Mouse (Mus musculus) ES-Bruce4 (cell line): ENCODE results near the gene Disc1.

Source experiments
- CTCF ChIP-seq: IDR thresholded peaks from one replicate; pipeline ENCODE4 v1.8.1; 2011; ENCODE audit warnings: low read depth, low read length
- EP300 ChIP-seq: IDR thresholded peaks from 2 replicates; pipeline ENCODE4 v1.6.1; 2011; ENCODE audit warnings: low read depth, low read length; ENCODE audit not compliant: insufficient read depth
- POLR2A ChIP-seq: IDR thresholded peaks from one replicate; pipeline ENCODE4 v1.8.1; 2011; ENCODE audit warnings: low read length; ENCODE audit not compliant: insufficient read depth

- TF ChIP-seq POLR2A (no peak), CTCF (no peak), EP300 (no peak)
Observed at GRCm38 (mm10) chr8:125255006-125255685, 201.2 kb downstream of the Disc1 start.
